Mouse (Mus musculus): ENCODE data around the gene Eprs.

Gene Eprs

DNA sequence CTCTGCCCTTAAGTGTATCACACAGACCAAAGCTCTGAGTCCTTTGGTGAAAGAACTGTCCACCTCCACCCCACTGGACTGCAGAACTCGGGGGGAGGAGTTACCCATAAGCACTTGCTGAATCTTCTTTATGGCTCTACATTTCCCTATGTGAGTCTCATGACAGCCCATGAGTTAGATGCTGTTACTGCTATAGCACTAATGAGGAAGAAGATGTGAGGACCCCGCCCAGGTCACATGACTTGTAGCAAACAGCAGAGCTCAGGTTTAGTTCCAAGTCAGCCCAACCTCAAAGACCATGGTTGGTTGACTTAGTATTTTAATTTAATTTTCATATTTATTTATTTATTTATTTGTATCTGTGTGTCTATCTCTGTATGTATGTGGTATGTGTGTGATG is 86.9 kb downstream of the Eprs start:
- no peak for DNase-seq (ENCODE audit: low read depth, low spot score)

DNA sequence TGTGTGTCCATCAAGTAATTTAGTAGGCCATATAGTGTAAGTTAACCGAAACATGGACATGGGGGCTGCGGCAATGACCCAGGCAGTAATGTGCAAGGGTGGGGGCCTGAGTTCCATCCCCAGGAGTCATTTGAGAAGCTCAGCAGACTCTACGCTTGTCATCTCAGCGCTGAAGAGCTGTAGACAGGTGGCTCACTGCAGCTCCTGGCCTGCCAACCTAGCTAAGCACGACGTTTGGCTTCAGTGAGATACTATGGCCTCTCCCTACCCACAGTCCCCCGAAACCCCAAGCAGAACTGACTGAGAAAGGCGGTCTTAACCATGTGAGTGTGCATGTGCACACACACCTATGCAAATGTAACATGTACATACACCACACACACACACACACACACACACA is 88.2 kb downstream of the Eprs start:
- DNase-seq (ENCODE audit: low read depth, low spot score) = no peak

DNA sequence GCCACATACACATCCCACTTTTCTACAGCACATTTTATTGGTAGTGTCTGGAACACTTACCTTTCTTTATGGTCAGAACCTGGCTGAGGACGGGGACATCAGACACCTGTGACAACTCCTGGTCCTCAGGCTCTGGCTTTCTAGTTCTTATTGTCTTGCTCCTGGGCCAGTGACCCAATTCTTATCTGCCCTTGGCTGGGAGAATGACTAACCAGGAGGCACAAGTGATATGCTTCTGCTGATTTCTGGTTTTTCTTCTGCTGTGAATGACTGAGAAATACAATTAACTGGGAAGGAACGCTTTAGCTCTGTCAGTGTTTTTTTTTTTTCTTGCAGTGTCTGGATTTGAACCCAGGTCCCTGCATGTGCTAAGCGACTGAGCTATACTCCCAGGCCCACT is 88.7 kb downstream of the Eprs start:
- no peak for DNase-seq (ENCODE audit: low read depth, low spot score)

DNA sequence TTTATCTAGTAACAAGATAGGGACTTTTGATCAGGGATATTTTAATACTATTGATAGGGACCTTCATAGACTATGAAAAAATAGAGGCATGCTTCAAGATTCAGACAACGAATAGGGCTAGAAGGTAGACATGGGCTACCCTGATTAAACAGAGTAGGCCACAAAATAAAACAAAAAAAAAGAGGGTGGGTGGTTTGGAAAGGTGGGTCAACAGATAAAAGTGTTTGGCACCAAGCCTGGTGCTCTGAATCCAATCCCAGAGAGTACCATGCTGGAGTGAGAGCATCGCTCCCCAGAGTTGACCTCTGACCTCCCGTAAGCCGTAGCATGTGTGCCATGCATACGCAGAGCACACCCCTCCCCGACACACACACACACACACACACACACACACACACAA is 89.6 kb downstream of the Eprs start:
- DNase-seq (ENCODE audit: low read depth, low spot score) = no peak

DNA sequence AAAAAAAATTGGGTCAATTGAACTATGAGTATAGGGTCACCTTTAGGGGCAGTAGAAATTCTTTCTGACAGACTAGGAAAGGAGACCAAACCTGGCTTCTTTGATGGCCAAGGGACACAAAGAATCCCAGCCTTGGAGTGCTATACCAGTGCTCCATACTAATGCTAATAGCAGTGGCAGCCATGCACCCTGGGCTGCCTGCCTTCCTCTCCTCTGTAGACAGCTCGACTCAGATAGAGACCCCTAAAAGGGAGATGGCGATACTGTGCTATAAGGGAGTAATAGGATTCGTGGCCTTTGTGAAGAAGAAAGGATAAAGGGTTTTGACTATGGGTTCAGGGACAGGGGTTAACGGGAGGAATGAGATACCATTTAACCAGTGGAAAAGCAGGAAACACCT is 91.3 kb downstream of the Eprs start:
- DNase-seq (ENCODE audit: low read depth, low spot score) = no peak

DNA sequence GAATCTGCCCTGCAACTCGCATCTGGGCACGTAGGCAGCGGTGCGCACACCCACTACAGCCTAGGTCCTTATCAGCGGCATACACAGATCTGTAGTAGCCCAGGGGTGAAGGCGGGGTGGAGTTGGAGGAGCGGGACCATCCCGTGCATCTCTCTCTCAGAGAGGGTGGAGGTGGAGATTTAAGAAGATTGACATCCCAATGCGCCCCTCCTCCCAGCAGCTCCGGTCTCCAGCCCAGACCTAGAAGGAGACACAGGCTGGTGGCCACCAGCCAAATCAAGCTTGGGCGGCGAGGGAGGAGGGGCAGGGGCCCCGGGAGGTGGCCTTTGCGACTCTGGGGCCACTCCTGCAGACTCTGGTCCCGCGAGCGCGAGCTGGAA is 91.7 kb downstream of the Eprs start, which contains the start of gene Slc30a10:
Slc30a10 (plus strand) TSS at position 274 of the 380 bp plus-strand sequence.
- DNase-seq (ENCODE audit: low read depth, low spot score) = no peak

DNA sequence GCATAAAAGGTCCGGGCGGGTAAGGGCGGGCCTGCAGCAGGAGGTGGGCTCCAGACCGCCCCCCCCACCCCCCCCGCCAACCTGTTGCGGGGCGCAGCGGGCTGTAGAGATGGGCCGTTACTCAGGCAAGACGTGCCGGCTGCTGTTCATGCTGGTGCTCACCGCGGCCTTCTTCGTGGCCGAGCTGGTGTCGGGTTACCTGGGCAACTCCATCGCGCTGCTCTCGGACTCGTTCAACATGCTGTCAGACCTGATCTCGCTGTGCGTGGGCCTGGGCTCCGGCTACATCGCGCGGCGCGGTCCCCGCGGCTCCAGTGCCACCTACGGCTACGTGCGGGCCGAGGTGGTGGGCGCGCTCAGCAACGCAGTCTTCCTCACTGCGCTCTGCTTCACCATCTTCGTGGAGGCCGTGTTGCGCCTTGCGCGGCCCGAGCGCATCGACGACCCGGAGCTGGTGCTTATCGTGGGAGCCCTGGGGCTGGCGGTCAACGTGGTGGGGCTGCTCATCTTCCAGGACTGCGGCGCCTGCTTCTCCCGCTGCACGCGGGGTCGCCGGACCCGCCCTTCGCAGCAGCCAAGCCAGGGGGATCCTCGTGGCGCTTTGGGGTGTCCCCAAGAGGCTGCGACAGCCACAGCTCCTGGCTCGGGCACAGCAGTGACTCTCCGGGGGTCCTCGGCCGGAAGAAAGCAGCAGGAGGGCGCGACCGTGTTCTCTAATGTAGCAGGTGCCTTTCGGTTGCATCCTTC is 92.3 kb downstream of the Eprs start:
- DNase-seq (ENCODE audit: low read depth, low spot score) = no peak

DNA sequence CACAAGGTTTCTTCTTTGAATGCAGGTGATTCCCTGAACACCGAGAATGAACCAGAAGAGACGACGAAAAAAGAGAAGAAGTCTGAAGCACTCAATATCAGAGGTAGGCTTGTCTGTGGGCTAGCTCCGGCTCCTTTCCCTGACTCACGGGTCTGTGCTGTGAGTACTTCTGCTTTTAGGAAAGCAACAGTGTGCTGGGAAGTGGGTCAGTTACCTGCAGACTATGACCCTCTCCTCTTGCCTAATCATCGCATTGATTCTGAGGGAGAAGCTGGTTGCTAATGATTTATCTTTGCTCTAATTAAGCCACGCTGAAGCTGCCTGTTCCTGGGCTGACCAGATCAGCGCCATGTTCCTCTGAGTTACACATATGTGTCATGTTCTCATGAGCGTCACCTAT is 93.5 kb downstream of the Eprs start:
- DNase-seq (ENCODE audit: low read depth, low spot score) = no peak

DNA sequence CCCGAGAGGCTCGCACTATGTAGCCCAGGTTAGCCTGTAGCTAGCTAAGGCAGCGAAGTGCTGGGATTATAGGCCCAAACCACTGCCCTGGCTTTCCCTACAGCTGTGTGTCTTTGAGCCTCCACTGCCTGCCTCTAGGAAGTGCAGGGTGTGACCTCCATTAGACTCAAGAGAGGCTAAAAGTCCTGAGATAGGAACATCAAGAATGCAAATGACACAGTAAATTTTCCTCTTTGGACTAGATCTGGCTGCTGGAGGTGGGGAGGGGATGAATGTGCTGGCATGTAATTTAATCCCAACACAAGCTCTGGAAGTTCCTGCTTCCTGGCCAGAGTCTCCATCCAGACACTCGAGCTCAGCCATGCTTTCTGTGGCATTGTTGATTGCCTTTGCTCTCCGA is 97.3 kb downstream of the Eprs start:
- DNase-seq (ENCODE audit: low read depth, low spot score) = no peak

DNA sequence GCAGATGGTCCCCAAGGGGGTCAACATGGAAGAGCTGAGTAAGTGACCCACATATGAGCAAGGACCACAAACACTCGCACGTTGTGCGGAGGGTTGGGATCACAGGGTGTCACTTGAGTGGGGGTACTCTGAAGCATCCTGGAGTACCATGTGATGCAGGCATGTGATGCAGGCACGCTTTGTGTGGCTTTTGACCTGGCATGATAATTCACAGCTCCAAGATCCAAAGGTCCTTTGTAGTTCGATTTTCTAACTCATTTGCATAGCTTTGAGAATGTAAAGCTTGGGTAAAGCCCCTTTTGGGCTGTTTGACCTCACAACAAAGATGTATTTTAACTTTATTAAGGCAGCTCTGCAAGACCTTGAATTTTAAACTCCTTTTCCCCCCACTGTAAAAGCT is 100.0 kb downstream of the Eprs start:
- DNase-seq (ENCODE audit: low read depth, low spot score) = no peak

DNA sequence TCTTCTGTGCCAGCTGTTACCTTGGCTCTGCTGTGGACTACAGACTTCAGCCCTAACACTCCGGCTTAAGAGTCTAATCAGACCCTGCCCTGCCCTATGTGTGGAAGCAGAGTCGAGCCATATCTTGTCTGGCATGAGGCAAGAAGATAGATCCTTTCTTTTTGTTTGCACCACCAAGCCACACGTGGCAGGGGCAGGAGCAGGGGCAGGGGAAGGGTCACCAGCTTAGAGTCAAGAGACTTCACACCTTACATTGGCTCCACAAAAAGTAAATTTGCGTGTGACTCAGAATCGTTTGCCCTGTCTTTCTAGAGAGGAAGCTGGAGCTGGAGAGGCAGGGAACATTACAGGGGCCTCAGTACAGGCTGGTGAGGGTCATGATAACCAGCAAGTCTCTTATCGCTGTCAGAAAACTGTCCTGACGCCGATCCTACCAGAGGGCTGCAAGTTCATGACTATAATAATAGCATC is 106.7 kb downstream of the Eprs start:
- no peak for DNase-seq (ENCODE audit: low read depth, low spot score)

DNA sequence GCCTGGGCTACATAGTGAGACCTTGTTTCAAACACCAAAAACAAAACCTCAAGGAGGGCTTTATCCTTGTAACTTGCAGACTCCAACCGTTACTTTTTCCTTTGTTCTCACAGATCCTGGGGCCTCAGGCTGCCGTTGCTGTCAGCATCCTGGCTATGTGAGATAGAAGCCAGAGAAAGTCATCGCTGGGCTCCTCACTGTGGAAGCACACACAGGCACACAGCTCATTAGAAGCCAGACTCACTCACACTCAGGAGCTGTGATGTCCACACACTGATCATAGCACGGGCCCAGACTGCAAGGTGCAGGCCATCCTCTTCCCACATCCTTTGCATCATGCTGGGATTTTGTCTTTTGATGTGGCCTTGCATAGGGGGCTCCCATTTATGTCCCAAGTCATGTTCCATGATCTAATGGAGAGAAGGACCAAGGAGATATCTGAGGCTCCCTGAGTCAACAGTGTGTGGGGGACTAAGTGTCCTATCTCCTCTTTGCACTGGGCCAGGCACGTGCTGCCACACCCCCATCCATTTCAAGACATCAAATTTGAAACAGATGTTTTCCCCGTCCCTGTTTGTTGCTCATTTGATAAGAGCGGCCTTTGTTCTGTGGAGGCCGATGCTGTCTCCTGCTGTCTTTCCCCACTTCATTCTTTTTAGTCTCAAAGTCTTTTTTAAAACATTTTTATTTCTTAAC is 109.3 kb downstream of the Eprs start:
- DNase-seq (ENCODE audit: low read depth, low spot score) = no peak

DNA sequence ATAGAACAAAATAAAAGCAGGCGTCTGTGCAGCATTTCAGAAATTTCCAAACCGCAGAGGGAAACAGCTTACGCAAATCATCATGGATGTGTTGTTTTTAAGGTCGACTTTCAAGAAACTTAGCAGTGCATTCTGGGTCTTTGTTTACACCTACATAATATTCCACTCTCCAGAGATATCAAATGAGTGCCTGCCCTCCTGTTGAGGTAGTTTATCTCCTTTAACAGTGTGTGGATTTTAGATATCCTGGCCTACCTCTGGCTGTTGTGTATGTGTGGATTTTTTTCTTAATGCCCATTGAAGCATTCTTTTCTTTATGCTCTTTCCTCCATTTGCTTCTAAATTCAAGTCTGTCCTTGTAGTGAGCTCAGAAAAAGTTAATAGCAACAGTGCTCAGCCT is 109.9 kb downstream of the Eprs start:
- no peak for DNase-seq (ENCODE audit: low read depth, low spot score)

DNA sequence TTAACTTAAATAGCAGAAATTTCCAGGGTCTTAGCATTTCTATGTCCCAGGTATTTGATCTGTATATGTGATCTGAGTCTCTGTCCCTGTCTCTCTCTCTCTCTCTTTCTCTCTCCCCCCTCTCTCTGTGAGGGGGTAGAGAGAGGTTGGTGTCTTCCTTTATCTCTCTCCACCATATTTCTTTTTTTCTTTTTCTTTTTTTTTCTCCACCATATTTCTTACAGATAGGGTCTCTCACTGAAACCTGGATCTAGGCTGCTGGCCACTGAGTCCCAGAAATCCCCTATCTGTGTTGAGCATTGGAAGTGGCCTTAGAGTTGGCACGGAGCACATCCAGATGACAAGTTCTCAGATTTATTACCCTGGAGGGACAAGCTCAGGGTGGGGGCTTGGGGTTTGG is 110.6 kb downstream of the Eprs start:
- DNase-seq (ENCODE audit: low read depth, low spot score) = no peak
